ENCODE assay signal across 8 mouse cellular contexts in the genomic region with DNA sequence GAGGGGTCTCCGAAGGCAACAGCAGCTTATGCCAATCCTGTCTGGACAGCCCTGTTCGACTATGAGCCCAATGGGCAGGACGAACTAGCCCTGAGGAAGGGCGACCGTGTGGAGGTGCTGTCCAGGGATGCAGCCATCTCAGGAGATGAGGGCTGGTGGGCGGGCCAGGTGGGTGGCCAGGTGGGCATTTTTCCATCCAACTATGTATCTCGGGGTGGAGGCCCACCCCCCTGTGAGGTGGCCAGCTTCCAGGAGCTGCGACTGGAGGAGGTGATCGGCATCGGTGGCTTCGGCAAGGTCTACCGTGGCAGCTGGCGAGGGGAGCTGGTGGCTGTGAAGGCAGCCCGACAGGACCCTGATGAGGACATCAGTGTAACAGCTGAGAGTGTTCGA. TPM values are rescaled to one million over a fixed set of nuclear protein-coding genes. Genes with fewer than 3 reads are reported as not detected.
DNase-seq lines count a peak whose midpoint lies in the region; ATAC-seq and TF ChIP-seq lines count a peak whose summit lies in the region.

No protein-coding gene starts in this region.

- H3K4me3 ChIP-seq in gastrocnemius, adult 2 months, result peak overlapping the region; percentile 82
- H3K4me3 ChIP-seq in E14TG2a.4 (replicated peaks; ENCODE audit: low read length), result peak overlapping the region; percentile 96
- H3K4me3 ChIP-seq in forebrain, embryonic 12.5 days (replicated peaks), result peak overlapping the region; percentile 89
- peak overlapping the region; percentile 82 for H3K4me3 ChIP-seq in limb, embryonic 10.5 days
- H3K4me3 ChIP-seq in neural tube, embryonic 13.5 days, result peak overlapping the region; percentile 76

- ATAC-seq in forebrain, embryonic 12.5 days (ENCODE audit: low FRiP score), result no peak
- no peak for ATAC-seq in neural tube, embryonic 13.5 days (ENCODE audit: low read depth)

- WGBS in forebrain, embryonic 12.5 days, result 78% methylated on average over 15 of the region's 15 CpGs
- 78% methylated on average over 15 of the region's 15 CpGs for WGBS in limb, embryonic 10.5 days
- 75% methylated on average over 15 of the region's 15 CpGs for whole genome bisulfite sequencing in neural tube, embryonic 13.5 days

- H3K36me3 ChIP-seq in E14TG2a.4 (ENCODE audit: insufficient read depth, low read length), result peaks cover 66% of the 10 kb centered on the region
- H3K36me3 ChIP-seq in forebrain, embryonic 12.5 days (replicated peaks), result peaks cover 46% of the 10 kb centered on the region
- H3K36me3 ChIP-seq in limb, embryonic 10.5 days, result peaks cover 77% of the 10 kb centered on the region
- H3K36me3 ChIP-seq in neural tube, embryonic 13.5 days, result peaks cover 55% of the 10 kb centered on the region

- no peaks in the 10 kb centered on the region for H3K9me3 ChIP-seq in E14TG2a.4 (ENCODE audit: low read length)
- H3K9me3 ChIP-seq in forebrain, embryonic 12.5 days, result no peaks in the 10 kb centered on the region
- H3K9me3 ChIP-seq in limb, embryonic 10.5 days (replicated peaks), result no peaks in the 10 kb centered on the region
- H3K9me3 ChIP-seq in neural tube, embryonic 13.5 days, result no peaks in the 10 kb centered on the region

- H3K27me3 ChIP-seq in E14TG2a.4 (ENCODE audit: insufficient read depth, low read length), result peaks cover 11% of the 10 kb centered on the region
- H3K27me3 ChIP-seq in forebrain, embryonic 12.5 days, result peaks cover 11% of the 10 kb centered on the region
- peaks cover 11% of the 10 kb centered on the region for H3K27me3 ChIP-seq in limb, embryonic 10.5 days (ENCODE audit: low read depth, poor library complexity, severe bottlenecking)
- peaks cover 6% of the 10 kb centered on the region; the same call in 1 of the 2 replicates for H3K27me3 ChIP-seq in neural tube, embryonic 13.5 days

- peak overlapping the region; percentile 99 for H3K4me2 ChIP-seq in forebrain, embryonic 12.5 days
- peak overlapping the region; percentile 93 for H3K4me2 ChIP-seq in neural tube, embryonic 13.5 days

- DNase-seq in gastrocnemius, adult 2 months, result peak; percentile 55
- DNase-seq in gastrocnemius, postnatal 14 days, result no peak
- DNase-seq in limb, embryonic 10.5 days (ENCODE audit: low spot score), result no peak
- no peak for DNase-seq in gastrocnemius, postnatal 10 days
- no peak for DNase-seq in thymus, postnatal 14 days

- H3K9ac ChIP-seq in forebrain, embryonic 12.5 days, result peak overlapping the region; percentile 89
- peak overlapping the region; percentile 90 for H3K9ac ChIP-seq in neural tube, embryonic 13.5 days

- peaks cover 72% of the 10 kb centered on the region for H3K4me1 ChIP-seq in E14TG2a.4 (replicated peaks; ENCODE audit: low read depth, low read length)
- H3K4me1 ChIP-seq in forebrain, embryonic 12.5 days, result peaks cover 53% of the 10 kb centered on the region
- H3K4me1 ChIP-seq in limb, embryonic 10.5 days, result peaks cover 64% of the 10 kb centered on the region
- peaks cover 59% of the 10 kb centered on the region for H3K4me1 ChIP-seq in neural tube, embryonic 13.5 days (replicated peaks)

- no peak for TF ChIP-seq CTCF in gastrocnemius, adult 2 months (IDR thresholded peaks at IDR 0.05)
- no peak for TF ChIP-seq CTCF in E14TG2a.4 (conservative IDR thresholded peaks at IDR 0.05; ENCODE audit: low read length)

- H3K27ac ChIP-seq in gastrocnemius, adult 2 months, result peak overlapping the region; percentile 95
- H3K27ac ChIP-seq in forebrain, embryonic 12.5 days, result peak overlapping the region; percentile 91; the same call in 1 of the 2 replicates
- peak overlapping the region; percentile 91 for H3K27ac ChIP-seq in limb, embryonic 10.5 days
- peak overlapping the region; percentile 90 for H3K27ac ChIP-seq in neural tube, embryonic 13.5 days (replicated peaks)

- intact Hi-C loops in gastrocnemius, adult 2 months (cut with DNase I), result loop anchor here (2.0 kb wide), 1 partner anchor 36 kb away; the partner anchor contains the start of gene Ehbp1l1
- intact Hi-C loops in gastrocnemius, postnatal 14 days (cut with DNase I; ENCODE audit: low total_unique reads), result no loop called here

RNA-seq across cellular contexts. Expression of gene Pcnx3, which starts 1.6 kb away (rescaled TPM):
- 10 to 100 TPM; 12.6 to 14.0 TPM for total RNA-seq in gastrocnemius, adult 2 months (2021)
- 10 to 100 TPM; 15.3 to 17.6 TPM for total RNA-seq in gastrocnemius, postnatal 14 days (2021)
- polyA plus RNA-seq in forebrain, embryonic 12.5 days (2016; fragmentation: Nextera tagmentation; extraction: Ambion mirVana), result 32.4 and 35.1 TPM in 2 replicates
- polyA plus RNA-seq in limb, embryonic 10.5 days (2016; fragmentation: Nextera tagmentation; extraction: Ambion mirVana), result 31.6 and 34.3 TPM in 2 replicates
- 23.0 TPM in 2 replicates for polyA plus RNA-seq in neural tube, embryonic 13.5 days (2015; fragmentation: Nextera tagmentation; extraction: Ambion mirVana)
- total RNA-seq in gastrocnemius, postnatal 10 days (2021), result 10 to 100 TPM; 19.5 to 32.5 TPM

RNA-seq across cellular contexts. Expression of gene Map3k11, which starts 1.8 kb away (rescaled TPM):
- total RNA-seq in gastrocnemius, adult 2 months (2021), result 10 to 100 TPM in 1 of 2 experiments, 1 to 10 TPM in 1; 8.7 to 11.8 TPM
- total RNA-seq in gastrocnemius, postnatal 14 days (2021), result 10 to 100 TPM; 16.7 TPM
- polyA plus RNA-seq in forebrain, embryonic 12.5 days (2016; fragmentation: Nextera tagmentation; extraction: Ambion mirVana), result 19.2 and 22.2 TPM in 2 replicates
- 35.3 and 42.2 TPM in 2 replicates for polyA plus RNA-seq in limb, embryonic 10.5 days (2016; fragmentation: Nextera tagmentation; extraction: Ambion mirVana)
- 17.4 and 18.0 TPM in 2 replicates for polyA plus RNA-seq in neural tube, embryonic 13.5 days (2015; fragmentation: Nextera tagmentation; extraction: Ambion mirVana)
- 10 to 100 TPM; 19.3 to 25.0 TPM for total RNA-seq in gastrocnemius, postnatal 10 days (2021)

RNA-seq across cellular contexts. Expression of gene Kcnk7, which starts 13.8 kb away (rescaled TPM):
- total RNA-seq in gastrocnemius, adult 2 months (2021), result not detected
- not detected for total RNA-seq in gastrocnemius, postnatal 14 days (2021)
- polyA plus RNA-seq in forebrain, embryonic 12.5 days (2016; fragmentation: Nextera tagmentation; extraction: Ambion mirVana), result 0.29 TPM in 1 of 2 replicates, not detected in the other
- polyA plus RNA-seq in limb, embryonic 10.5 days (2016; fragmentation: Nextera tagmentation; extraction: Ambion mirVana), result not detected in 2 replicates
- not detected in 2 replicates for polyA plus RNA-seq in neural tube, embryonic 13.5 days (2015; fragmentation: Nextera tagmentation; extraction: Ambion mirVana)
- total RNA-seq in gastrocnemius, postnatal 10 days (2021), result not detected

RNA-seq across cellular contexts. Expression of gene Sipa1, which starts 26.8 kb away (rescaled TPM):
- total RNA-seq in gastrocnemius, adult 2 months (2021), result 10 to 100 TPM in 1 of 2 experiments, 1 to 10 TPM in 1; 10.0 to 11.0 TPM
- 10 to 100 TPM; 19.3 to 22.4 TPM for total RNA-seq in gastrocnemius, postnatal 14 days (2021)
- 16.3 and 16.8 TPM in 2 replicates for polyA plus RNA-seq in forebrain, embryonic 12.5 days (2016; fragmentation: Nextera tagmentation; extraction: Ambion mirVana)
- 35.9 and 38.6 TPM in 2 replicates for polyA plus RNA-seq in limb, embryonic 10.5 days (2016; fragmentation: Nextera tagmentation; extraction: Ambion mirVana)
- polyA plus RNA-seq in neural tube, embryonic 13.5 days (2015; fragmentation: Nextera tagmentation; extraction: Ambion mirVana), result 19.1 and 19.8 TPM in 2 replicates
- 10 to 100 TPM; 25.5 to 36.6 TPM for total RNA-seq in gastrocnemius, postnatal 10 days (2021)

RNA-seq across cellular contexts. Expression of gene Ehbp1l1, which starts 35.8 kb away (rescaled TPM):
- total RNA-seq in gastrocnemius, adult 2 months (2021), result 100 to 1,000 TPM; 218 to 220 TPM
- total RNA-seq in gastrocnemius, postnatal 14 days (2021), result 100 to 1,000 TPM; 246 to 269 TPM
- 6.1 and 6.7 TPM in 2 replicates for polyA plus RNA-seq in forebrain, embryonic 12.5 days (2016; fragmentation: Nextera tagmentation; extraction: Ambion mirVana)
- 8.4 and 9.2 TPM in 2 replicates for polyA plus RNA-seq in limb, embryonic 10.5 days (2016; fragmentation: Nextera tagmentation; extraction: Ambion mirVana)
- 8.3 and 9.6 TPM in 2 replicates for polyA plus RNA-seq in neural tube, embryonic 13.5 days (2015; fragmentation: Nextera tagmentation; extraction: Ambion mirVana)
- 100 to 1,000 TPM; 280 to 285 TPM for total RNA-seq in gastrocnemius, postnatal 10 days (2021)
